Mouse (Mus musculus): ENCODE results near the gene Gm20835. TPM values are rescaled to one million over a fixed set of nuclear protein-coding genes. Genes with fewer than 3 reads are reported as not detected.
"Not testable (repeated sequence)": the region's sequence is repeated elsewhere in the genome, so short reads cannot be mapped to it uniquely, and the experiment has no call there.

The Gm20835 gene
- not detected in 2 replicates for polyA plus RNA-seq (2011; ENCODE audit: insufficient read depth, insufficient read length, low replicate concordance, missing spikeins)

DNA sequence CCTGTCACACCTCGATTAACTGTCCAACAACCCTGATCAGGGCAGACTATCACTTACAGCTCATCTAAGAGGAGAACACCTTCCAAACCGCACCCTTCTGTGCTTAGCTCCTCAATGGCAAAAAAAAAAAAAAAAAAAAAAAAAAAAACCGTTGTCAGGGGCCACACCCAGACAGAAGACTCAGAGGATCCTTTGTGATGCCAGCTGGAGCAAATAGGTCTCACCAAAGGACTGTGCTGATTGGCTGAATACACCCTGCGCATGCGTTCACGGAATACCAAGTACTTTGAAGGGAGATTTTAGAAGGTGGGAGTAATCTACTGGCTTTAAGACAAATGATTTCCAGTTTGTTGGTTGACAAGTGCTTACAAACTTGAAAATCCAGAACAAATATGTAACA, at the start of gene Gm20835:
TSS of gene Gm20835 (minus strand) at position 101 of the 400 bp plus-strand sequence.
- H3K4me3 ChIP-seq (replicated peaks; ENCODE audit: control insufficient read depth, low read depth, low read length); H3K27ac ChIP-seq (ENCODE audit: control insufficient read depth, insufficient read depth, low read depth, low read length, poor library complexity); H3K4me1 ChIP-seq (ENCODE audit: control insufficient read depth, insufficient read depth, low read length): not testable (repeated sequence)
- no CpG with 5 or more reads among the region's 6 CpGs for WGBS
